ENCODE assay signal across 11 mouse cellular contexts in the genomic region with DNA sequence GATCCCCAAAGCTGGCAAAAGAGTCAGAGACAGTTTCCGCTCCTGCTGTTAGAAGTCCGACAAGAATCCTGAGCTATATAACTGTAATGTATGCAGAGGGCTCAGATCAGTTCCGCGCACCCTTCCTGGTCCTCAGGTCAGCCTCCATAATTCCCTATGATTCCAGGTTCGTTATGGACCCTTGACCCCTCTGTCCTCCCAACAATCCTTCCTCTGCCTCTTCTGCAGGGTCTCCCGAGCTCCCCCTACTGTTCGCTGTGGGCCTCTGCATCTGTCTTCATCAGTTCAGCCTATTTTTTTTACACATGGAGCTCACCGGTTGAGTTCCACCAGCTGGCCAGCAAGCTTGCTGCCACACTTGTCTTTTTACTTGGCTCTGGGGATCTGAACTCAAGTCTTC.
DNase-seq lines count a peak whose midpoint lies in the region; ATAC-seq and TF ChIP-seq lines count a peak whose summit lies in the region.
"Had no signal": no experiment of that assay in that cellular context is flagged by ENCODE, and none has a peak within 500 bp of the region (broad histone marks: within the 10 kb centered on the region; RNA-seq: fewer than 3 reads in every experiment).

No protein-coding gene starts in this region.

- H3K4me2 ChIP-seq in midbrain, embryonic 16.5 days (ENCODE audit: low read length) = no peak overlapping the region
- H3K4me2 ChIP-seq: heart, embryonic 13.5 days; liver, embryonic 15.5 days had no signal

- H3K27me3 ChIP-seq in kidney, adult 2 months (replicated peaks; ENCODE audit: control insufficient read depth, insufficient read depth, low read length) = no peaks in the 10 kb centered on the region
- no peaks in the 10 kb centered on the region for H3K27me3 ChIP-seq in MEL (ENCODE audit: control insufficient read depth in 1 of 2, insufficient read depth in 2 of 2, low read length in 2 of 2)
- H3K27me3 ChIP-seq in midbrain, embryonic 16.5 days (ENCODE audit: control insufficient read depth, insufficient read depth, low read depth, low read length) = no peaks in the 10 kb centered on the region
- H3K27me3 ChIP-seq: heart, embryonic 13.5 days; liver, embryonic 15.5 days had no signal

- TF ChIP-seq POLR2A in kidney, adult 2 months (IDR thresholded peaks at IDR 0.05; ENCODE audit: low read depth, low read length) = no peak
- no peak for TF ChIP-seq POLR2A in MEL (IDR thresholded peaks at IDR 0.05; ENCODE audit: control insufficient read depth in 1 of 2, insufficient read depth in 1 of 2, low read depth in 1 of 2, low read length in 2 of 2, poor library complexity in 1 of 2)

- no peak overlapping the region for H3K4me3 ChIP-seq in kidney, adult 2 months (ENCODE audit: insufficient read depth, low read depth, low read length)
- no peak overlapping the region for H3K4me3 ChIP-seq in MEL (ENCODE audit: control insufficient read depth in 1 of 2, insufficient read depth in 1 of 2, low read depth in 2 of 2, low read length in 2 of 2)
- H3K4me3 ChIP-seq in midbrain, embryonic 16.5 days (ENCODE audit: low read depth, low read length) = no peak overlapping the region
- H3K4me3 ChIP-seq: heart, embryonic 13.5 days; liver, embryonic 15.5 days had no signal

- WGBS in kidney, adult 2 months = 56% methylated on average over 8 of the region's 8 CpGs
- 57% methylated on average over 8 of the region's 8 CpGs for whole genome bisulfite sequencing in midbrain, embryonic 16.5 days

- no peaks in the 10 kb centered on the region for H3K36me3 ChIP-seq in kidney, adult 2 months (ENCODE audit: control insufficient read depth, insufficient read depth, low read length)
- no peaks in the 10 kb centered on the region for H3K36me3 ChIP-seq in MEL (ENCODE audit: control insufficient read depth in 1 of 2, insufficient read depth in 2 of 2, low read length in 2 of 2)
- H3K36me3 ChIP-seq in midbrain, embryonic 16.5 days (ENCODE audit: control insufficient read depth, insufficient read depth, low read length) = no peaks in the 10 kb centered on the region
- H3K36me3 ChIP-seq: heart, embryonic 13.5 days; liver, embryonic 15.5 days had no signal

- no peaks in the 10 kb centered on the region for H3K9me3 ChIP-seq in MEL (replicated peaks; ENCODE audit: insufficient read depth, low read length)
- no peaks in the 10 kb centered on the region for H3K9me3 ChIP-seq in midbrain, embryonic 16.5 days (replicated peaks; ENCODE audit: control insufficient read depth, low read length, poor library complexity, severe bottlenecking)
- H3K9me3 ChIP-seq: heart, embryonic 13.5 days; liver, embryonic 15.5 days had no signal

- H3K27ac ChIP-seq in kidney, adult 2 months (ENCODE audit: insufficient read depth, low read depth, low read length) = no peak overlapping the region
- H3K27ac ChIP-seq in MEL (ENCODE audit: control insufficient read depth, low read depth, low read length) = no peak overlapping the region
- no peak overlapping the region for H3K27ac ChIP-seq in midbrain, embryonic 16.5 days (ENCODE audit: low read length)
- H3K27ac ChIP-seq: liver, embryonic 15.5 days had no signal

- TF ChIP-seq EP300 in MEL (IDR thresholded peaks at IDR 0.05; ENCODE audit: low read depth in 1 of 2, low read length in 2 of 2) = no peak

- DNase-seq in kidney, adult 2 months = peak; percentile 21
- no peak for DNase-seq in kidney, adult 8-10 months
- DNase-seq in MEL (ENCODE audit: low read depth, low spot score) = peak; percentile 12
- peak; percentile 21 for DNase-seq in brain, adult 2 months (ENCODE audit: low read depth, low spot score)
- DNase-seq in lung, postnatal 10 days = peak; percentile 38
- DNase-seq in right cerebral cortex, postnatal 10 days (ENCODE audit: low spot score in 2 of 2) = no peak
- DNase-seq in layer of hippocampus, adult 18-20 months (ENCODE audit: low spot score in 2 of 2) = no peak
- DNase-seq: right cerebral cortex, postnatal 25 days had no signal

- H3K9ac ChIP-seq in MEL (ENCODE audit: control insufficient read depth, low read depth, low read length, poor library complexity, severe bottlenecking) = no peak overlapping the region
- H3K9ac ChIP-seq in midbrain, embryonic 16.5 days (ENCODE audit: low read depth, low read length) = no peak overlapping the region
- H3K9ac ChIP-seq: heart, embryonic 13.5 days; liver, embryonic 15.5 days had no signal

- ATAC-seq in midbrain, embryonic 16.5 days = no peak

- no peak for TF ChIP-seq RAD21 in MEL (IDR thresholded peaks at IDR 0.05; ENCODE audit: low read depth, low read length)

- peak; percentile 63 for TF ChIP-seq CTCF in kidney, adult 2 months (conservative IDR thresholded peaks at IDR 0.05; ENCODE audit: insufficient read depth, insufficient read length, low read depth, low read length)
- peak; percentile 13 to 33 (median 14); a peak in 4 of 6 replicates for TF ChIP-seq CTCF in MEL (IDR thresholded peaks at IDR 0.05 in 2 of 3, conservative IDR thresholded peaks at IDR 0.05 in 1 of 3; ENCODE audit: control insufficient read depth in 1 of 3, insufficient read depth in 1 of 3, low read depth in 2 of 3, low read length in 3 of 3, poor library complexity in 1 of 3, severe bottlenecking in 1 of 3)

- no peaks in the 10 kb centered on the region for H3K4me1 ChIP-seq in kidney, adult 2 months (ENCODE audit: control insufficient read depth, insufficient read depth, low read length)
- H3K4me1 ChIP-seq in MEL (ENCODE audit: control insufficient read depth in 1 of 2, insufficient read depth in 2 of 2, low read length in 2 of 2) = no peaks in the 10 kb centered on the region
- no peaks in the 10 kb centered on the region for H3K4me1 ChIP-seq in midbrain, embryonic 16.5 days (ENCODE audit: control insufficient read depth, insufficient read depth, low read length)
- H3K4me1 ChIP-seq: liver, embryonic 15.5 days had no signal

- H3K79me2 ChIP-seq in MEL (ENCODE audit: control insufficient read depth, insufficient read depth, low read length, poor library complexity) = no peaks in the 10 kb centered on the region

TF ChIP-seq in MEL, 35 proteins besides CTCF, POLR2A, EP300 and RAD21:
- no peak for TF ChIP-seq HCFC1 (IDR thresholded peaks at IDR 0.05; ENCODE audit: low read depth, low read length)
- TF ChIP-seq ZNF384 (IDR thresholded peaks at IDR 0.05; ENCODE audit: low read depth, low read length) = no peak
- TF ChIP-seq MAX (IDR thresholded peaks at IDR 0.05; ENCODE audit: low read length) = no peak
- no peak for TF ChIP-seq GABPA (IDR thresholded peaks at IDR 0.05; ENCODE audit: low read depth, low read length)
- TF ChIP-seq ZKSCAN1 (IDR thresholded peaks at IDR 0.05; ENCODE audit: low read depth, low read length) = no peak
- no peak for TF ChIP-seq JUND (IDR thresholded peaks at IDR 0.05; ENCODE audit: low read depth, low read length)
- no peak for TF ChIP-seq NRF1 (IDR thresholded peaks at IDR 0.05; ENCODE audit: insufficient read depth, low read depth, low read length, poor library complexity, severe bottlenecking)
- no peak for TF ChIP-seq SIN3A (IDR thresholded peaks at IDR 0.05; ENCODE audit: low read length)
- no peak for TF ChIP-seq USF1 (IDR thresholded peaks at IDR 0.05; ENCODE audit: low read depth, low read length)

Comparison
In these comparisons a context has a peak if more than half of its experiments do, and no peak if none do; other contexts are left out.
1. DNase-seq: peak in kidney, adult 2 months (single experiment), MEL (single experiment), brain, adult 2 months (single experiment) and lung, postnatal 10 days (single experiment); none in kidney, adult 8-10 months (0 of 2), right cerebral cortex, postnatal 10 days (0 of 2) and layer of hippocampus, adult 18-20 months (0 of 2).